Mouse (Mus musculus): ENCODE measurements at regions not wholly inside any gene's neighbourhood (a gene's known extent, or its start where the extent isn't known, plus 50 kb on each side); places are given as distances from the start of the nearest gene placed in this dataset.

GRCm38 (mm10) chr8:127860891-127861290 is 497.5 kb upstream of the Nrp1 start:
- no peak for ATAC-seq (replicated peaks; ENCODE audit: low read depth, poor library complexity, severe bottlenecking)

- no peak for ATAC-seq (replicated peaks; ENCODE audit: low read depth, poor library complexity, severe bottlenecking)
Observed at GRCm38 (mm10) chr8:127884641-127885040, 473.8 kb upstream of the Nrp1 start.

GRCm38 (mm10) chr8:127885211-127885610 is 473.2 kb upstream of the Nrp1 start:
- ATAC-seq (replicated peaks; ENCODE audit: low read depth, poor library complexity, severe bottlenecking) = no peak

- peak; percentile 32; the same call in 1 of the 2 replicates for ATAC-seq (replicated peaks; ENCODE audit: low read depth, poor library complexity, severe bottlenecking)
Observed at GRCm38 (mm10) chr8:127885831-127886230, 472.6 kb upstream of the Nrp1 start.

GRCm38 (mm10) chr8:127890729-127891128 is 467.7 kb upstream of the Nrp1 start:
- ATAC-seq (replicated peaks; ENCODE audit: low read depth, poor library complexity, severe bottlenecking) = no peak

- no peak for ATAC-seq (replicated peaks; ENCODE audit: low read depth, poor library complexity, severe bottlenecking)
Observed at GRCm38 (mm10) chr8:127894284-127894683, 464.1 kb upstream of the Nrp1 start.

- ATAC-seq (replicated peaks; ENCODE audit: low read depth, poor library complexity, severe bottlenecking) = no peak
Observed at GRCm38 (mm10) chr8:127908436-127908835, 450.0 kb upstream of the Nrp1 start.

GRCm38 (mm10) chr8:127909580-127909979 is 448.8 kb upstream of the Nrp1 start:
- peak; percentile 60; the same call in 1 of the 2 replicates for ATAC-seq (replicated peaks; ENCODE audit: low read depth, poor library complexity, severe bottlenecking)

- no peak for ATAC-seq (replicated peaks; ENCODE audit: low read depth, poor library complexity, severe bottlenecking)
Observed at GRCm38 (mm10) chr8:127914086-127914485, 444.3 kb upstream of the Nrp1 start.

- no peak for ATAC-seq (replicated peaks; ENCODE audit: low read depth, poor library complexity, severe bottlenecking)
Observed at GRCm38 (mm10) chr8:127914914-127915313, 443.5 kb upstream of the Nrp1 start.

- ATAC-seq (replicated peaks; ENCODE audit: low read depth, poor library complexity, severe bottlenecking) = no peak
Observed at GRCm38 (mm10) chr8:127915591-127916028, 442.8 kb upstream of the Nrp1 start.

GRCm38 (mm10) chr8:127921925-127922324 is 436.5 kb upstream of the Nrp1 start:
- ATAC-seq (replicated peaks; ENCODE audit: low read depth, poor library complexity, severe bottlenecking) = no peak

- ATAC-seq (replicated peaks; ENCODE audit: low read depth, poor library complexity, severe bottlenecking) = no peak
Observed at GRCm38 (mm10) chr8:127923321-127923720, 435.1 kb upstream of the Nrp1 start.

- no peak for ATAC-seq (replicated peaks; ENCODE audit: low read depth, poor library complexity, severe bottlenecking)
Observed at GRCm38 (mm10) chr8:127932276-127932675, 426.1 kb upstream of the Nrp1 start.

GRCm38 (mm10) chr8:127936792-127937435 is 421.5 kb upstream of the Nrp1 start:
- no peak for ATAC-seq (replicated peaks; ENCODE audit: low read depth, poor library complexity, severe bottlenecking)

- ATAC-seq (replicated peaks; ENCODE audit: low read depth, poor library complexity, severe bottlenecking) = peak; percentile 83
Observed at GRCm38 (mm10) chr8:127939284-127939985, 419.0 kb upstream of the Nrp1 start.

GRCm38 (mm10) chr8:127939986-127940359 is 418.4 kb upstream of the Nrp1 start:
- no peak for ATAC-seq (replicated peaks; ENCODE audit: low read depth, poor library complexity, severe bottlenecking)

- no peak for ATAC-seq (replicated peaks; ENCODE audit: low read depth, poor library complexity, severe bottlenecking)
Observed at GRCm38 (mm10) chr8:127942319-127942718, 416.1 kb upstream of the Nrp1 start.

- ATAC-seq (replicated peaks; ENCODE audit: low read depth, poor library complexity, severe bottlenecking) = no peak
Observed at GRCm38 (mm10) chr8:127944955-127945498, 413.4 kb upstream of the Nrp1 start.

- no peak for ATAC-seq (replicated peaks; ENCODE audit: low read depth, poor library complexity, severe bottlenecking)
Observed at GRCm38 (mm10) chr8:127957571-127957970, 400.8 kb upstream of the Nrp1 start.

- no peak for ATAC-seq (replicated peaks; ENCODE audit: low read depth, poor library complexity, severe bottlenecking)
Observed at GRCm38 (mm10) chr8:127958351-127959044, 399.9 kb upstream of the Nrp1 start.
